13 mouse cellular contexts compared by ENCODE assay signal in genomic region chr9:106322497-106322896, GRCm38 (mm10). TPM values are rescaled to one million over a fixed set of nuclear protein-coding genes. Genes with fewer than 3 reads are reported as not detected.
DNase-seq lines count a peak whose midpoint lies in the region; ATAC-seq and TF ChIP-seq lines count a peak whose summit lies in the region.
"Had no signal": no experiment of that assay in that cellular context is flagged by ENCODE, and none has a peak within 500 bp of the region (broad histone marks: within the 10 kb centered on the region; RNA-seq: fewer than 3 reads in every experiment).

No protein-coding gene starts in this region.

- intact Hi-C loops in left cerebral cortex, adult 2 months (cut with DNase I): no loop called here

- 62% methylated on average over 3 of the region's 3 CpGs for WGBS in embryonic facial prominence, embryonic 14.5 days

- H3K27me3 ChIP-seq in embryonic facial prominence, embryonic 14.5 days (replicated peaks; ENCODE audit: control insufficient read depth, insufficient read depth, low read length): no peaks in the 10 kb centered on the region
- H3K27me3 ChIP-seq: liver, embryonic 12.5 days had no signal

- no peaks in the 10 kb centered on the region for H3K9me3 ChIP-seq in embryonic facial prominence, embryonic 14.5 days (ENCODE audit: control insufficient read depth, low read length)
- H3K9me3 ChIP-seq: hindbrain, embryonic 10.5 days; liver, embryonic 12.5 days had no signal

- H3K4me2 ChIP-seq in embryonic facial prominence, embryonic 14.5 days (ENCODE audit: low read depth, low read length): no peak overlapping the region
- H3K4me2 ChIP-seq: liver, embryonic 12.5 days had no signal

- H3K9ac ChIP-seq in embryonic facial prominence, embryonic 14.5 days (ENCODE audit: low read depth, low read length): 0 out of 2 replicates have a peak overlapping the region, but pooled peaks have one; percentile 40
- H3K9ac ChIP-seq: liver, embryonic 12.5 days had no signal

- no peak for TF ChIP-seq CTCF in left cerebral cortex, adult 2 months (IDR thresholded peaks at IDR 0.05)

- H3K36me3 ChIP-seq in embryonic facial prominence, embryonic 14.5 days (ENCODE audit: control insufficient read depth, insufficient read depth, low read length): no peaks in the 10 kb centered on the region

- 0 out of 2 replicates have a peak, but pooled peaks have one; percentile 19 for ATAC-seq in embryonic facial prominence, embryonic 14.5 days (ENCODE audit: low read depth)
- ATAC-seq: liver, embryonic 12.5 days had no signal

- DNase-seq in heart, adult 11 months: peak; percentile 96
- no peak for DNase-seq in heart, postnatal 4 days
- DNase-seq in left cerebral cortex, adult 2 months (ENCODE audit: extremely low spot score in 1 of 2, low spot score in 2 of 2): no peak
- DNase-seq in left cerebral cortex, adult 18-20 months (ENCODE audit: low spot score in 2 of 2): no peak
- peak; percentile 66 for DNase-seq in embryonic facial prominence, embryonic 14.5 days (ENCODE audit: low spot score)
- DNase-seq in skeletal muscle tissue, adult 2 months (ENCODE audit: low read depth, low spot score): peak; percentile 28
- DNase-seq in cerebellum, adult 9-11 months: no peak
- no peak for DNase-seq in adrenal gland, postnatal 10 days
- DNase-seq: cerebellum, postnatal 14 days; layer of hippocampus, adult 9-11 months had no signal

- H3K4me3 ChIP-seq in left cerebral cortex, adult 2 months: no peak overlapping the region
- no peak overlapping the region for H3K4me3 ChIP-seq in embryonic facial prominence, embryonic 14.5 days (ENCODE audit: low read depth, low read length)
- H3K4me3 ChIP-seq: erythroblast, embryonic 14.5 days; hindbrain, embryonic 10.5 days; liver, embryonic 12.5 days had no signal

- H3K4me1 ChIP-seq in embryonic facial prominence, embryonic 14.5 days (ENCODE audit: control insufficient read depth, insufficient read depth, low read length): peaks cover 36% of the 10 kb centered on the region

- H3K27ac ChIP-seq in left cerebral cortex, adult 2 months: peak overlapping the region; percentile 68
- peak overlapping the region; percentile 61 for H3K27ac ChIP-seq in embryonic facial prominence, embryonic 14.5 days (replicated peaks; ENCODE audit: low read depth, low read length)
- H3K27ac ChIP-seq: hindbrain, embryonic 10.5 days; liver, embryonic 12.5 days had no signal

RNA-seq across cellular contexts. Expression of gene Poc1a, which starts 41.6 kb away (rescaled TPM):
- 10 to 100 TPM; 17.0 to 19.3 TPM for total RNA-seq in heart, postnatal 4 days (2021)
- total RNA-seq in left cerebral cortex, adult 2 months (2021): 10 to 100 TPM; 18.6 to 19.6 TPM
- total RNA-seq in left cerebral cortex, adult 18-20 months (2021): 10 to 100 TPM; 14.8 to 16.1 TPM
- polyA plus RNA-seq in embryonic facial prominence, embryonic 14.5 days (2014; fragmentation: Nextera tagmentation; extraction: Ambion mirVana): 16.6 and 21.5 TPM in 2 replicates
- 1 to 10 TPM; 7.3 to 8.8 TPM for total RNA-seq in adrenal gland, postnatal 10 days (2021)

RNA-seq across cellular contexts. Expression of gene Dusp7, which starts 45.9 kb away (rescaled TPM):
- 10 to 100 TPM; 26.2 to 33.5 TPM for total RNA-seq in heart, postnatal 4 days (2021)
- total RNA-seq in left cerebral cortex, adult 2 months (2021): 100 to 1,000 TPM; 105 to 115 TPM
- total RNA-seq in left cerebral cortex, adult 18-20 months (2021): 100 to 1,000 TPM; 106 to 111 TPM
- 44.0 and 48.4 TPM in 2 replicates for polyA plus RNA-seq in embryonic facial prominence, embryonic 14.5 days (2014; fragmentation: Nextera tagmentation; extraction: Ambion mirVana)
- 10 to 100 TPM; 21.0 to 26.1 TPM for total RNA-seq in adrenal gland, postnatal 10 days (2021)

Comparison
In these comparisons a context has a peak if more than half of its experiments do, and no peak if none do; other contexts are left out.
1. DNase-seq: peak in heart, adult 11 months (single experiment), embryonic facial prominence, embryonic 14.5 days (single experiment) and skeletal muscle tissue, adult 2 months (single experiment); none in heart, postnatal 4 days (single experiment), left cerebral cortex, adult 2 months (0 of 2), left cerebral cortex, adult 18-20 months (0 of 2), cerebellum, adult 9-11 months (single experiment) and adrenal gland, postnatal 10 days (single experiment).